Mouse (Mus musculus): ENCODE results near the gene Tmem59.

Tmem59 gene

DNA sequence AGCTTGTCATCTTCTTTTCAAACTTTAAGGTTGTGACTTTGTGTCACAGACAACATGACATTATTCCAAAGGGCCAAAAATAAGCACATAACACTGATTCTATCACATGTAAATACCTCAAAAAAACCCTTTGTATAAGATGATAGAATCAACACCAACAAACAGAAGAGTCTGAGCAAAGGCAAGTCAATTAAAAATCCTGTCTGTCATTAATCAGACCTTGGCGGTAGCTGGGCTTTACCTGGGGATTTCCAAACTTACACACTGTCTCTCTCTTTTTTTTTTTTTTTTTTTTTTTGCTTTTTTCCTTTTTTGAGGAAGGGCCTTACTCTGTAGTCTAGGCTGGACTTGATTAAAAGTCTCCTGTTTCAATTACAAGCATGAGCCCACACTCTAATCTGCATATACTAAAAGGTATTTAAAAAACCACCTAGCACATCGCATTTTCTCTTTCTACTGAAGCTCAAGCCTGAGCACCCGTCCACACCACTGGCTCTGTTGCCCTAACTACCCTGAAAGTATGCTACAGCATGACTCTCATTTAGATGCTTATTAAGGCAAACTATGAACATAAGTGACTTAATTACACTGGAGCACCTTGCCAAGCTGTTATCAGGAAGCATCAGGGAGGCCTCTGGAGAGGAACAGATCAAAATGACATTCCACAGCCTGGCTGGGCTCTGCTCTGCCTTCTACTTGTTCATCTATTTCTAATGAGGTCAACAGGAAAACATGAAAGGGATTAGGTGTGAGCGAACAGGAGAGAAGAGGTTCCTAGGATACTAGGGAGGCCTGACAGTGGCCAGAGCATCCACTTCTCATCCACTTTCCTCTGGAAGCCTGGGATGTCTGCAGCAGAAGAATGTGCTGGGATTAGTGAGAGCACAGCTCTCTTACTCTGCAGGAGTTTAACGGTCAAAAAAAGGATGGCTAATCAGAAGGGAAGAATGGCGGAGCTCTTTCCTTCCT, 65.5 kb downstream of the Tmem59 start:
- DNase-seq, result no peak

DNA sequence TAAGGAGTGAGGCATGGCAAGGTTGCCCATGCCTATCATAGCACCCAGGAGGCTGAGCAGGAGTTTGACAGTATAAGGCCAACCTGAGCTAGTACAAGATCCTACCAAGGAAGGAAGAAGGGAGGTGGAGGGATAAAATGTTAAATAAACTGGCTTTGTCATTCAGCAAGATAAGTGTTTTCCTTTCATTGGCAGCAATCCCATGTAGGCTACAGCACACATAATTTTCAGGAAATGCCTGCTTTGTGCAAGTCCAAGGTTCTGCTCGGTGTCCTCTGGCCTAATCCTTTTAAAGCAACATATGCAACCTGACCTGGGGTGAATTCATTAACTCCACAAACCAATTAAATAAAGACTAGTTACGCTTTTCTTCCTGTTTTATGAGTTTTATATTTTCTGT, 67.2 kb downstream of the Tmem59 start:
- no peak for DNase-seq

DNA sequence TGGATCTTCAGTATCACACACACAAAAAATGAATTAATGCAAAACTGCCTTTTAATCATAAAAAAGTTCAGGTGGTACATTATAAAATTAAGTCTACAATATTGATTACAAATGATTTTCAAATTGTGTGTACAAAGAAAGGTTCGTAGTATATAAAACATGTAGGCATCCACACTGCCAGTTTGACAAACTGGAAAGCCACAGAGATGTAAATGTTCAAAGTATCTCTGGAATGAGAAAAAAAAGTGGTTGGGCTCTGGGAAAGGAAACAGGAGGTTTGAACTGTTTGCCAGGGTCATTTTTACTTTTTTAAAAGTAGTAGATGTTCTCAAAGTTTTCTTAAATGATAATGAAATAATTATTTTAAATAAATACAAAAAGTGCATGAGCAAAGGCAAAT, 67.8 kb downstream of the Tmem59 start:
- DNase-seq, result no peak

DNA sequence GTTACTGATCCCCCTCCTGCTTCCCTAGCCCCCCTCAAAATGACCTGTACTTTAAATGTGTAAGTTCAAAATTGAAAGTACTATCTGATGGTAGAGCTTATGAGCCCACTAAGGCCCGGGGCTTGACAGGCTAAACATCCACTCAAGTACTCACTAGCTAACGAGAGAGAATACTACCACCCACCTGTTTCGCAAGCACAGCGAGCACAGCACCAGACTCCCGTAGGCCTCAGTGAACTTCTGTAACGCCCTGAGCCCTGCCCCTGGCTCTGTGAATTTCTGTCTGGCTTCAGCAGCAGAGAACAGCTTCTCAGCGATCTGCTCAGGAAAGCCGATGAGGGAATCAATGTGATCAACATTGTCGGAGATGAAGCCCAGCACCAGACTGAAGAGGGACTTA, 68.9 kb downstream of the Tmem59 start:
- no peak for DNase-seq

DNA sequence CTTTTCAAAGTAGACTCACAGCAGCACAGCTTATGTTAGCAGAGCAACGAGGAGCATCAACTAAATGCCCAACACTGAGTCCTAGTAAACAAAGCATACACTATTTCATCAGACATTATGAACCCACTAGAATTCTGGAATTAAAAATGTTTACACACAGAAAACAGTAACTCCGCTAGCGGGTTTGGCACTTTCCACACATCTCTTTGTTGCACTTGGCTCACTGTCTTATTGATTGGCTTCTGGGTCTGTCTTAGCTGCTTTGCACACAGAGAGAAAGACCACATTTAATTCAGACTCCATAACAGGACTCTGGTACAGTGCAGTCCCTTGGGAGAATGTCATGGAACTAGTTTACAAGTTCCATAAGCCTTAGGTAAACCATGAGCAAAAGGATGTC, 69.9 kb downstream of the Tmem59 start:
- no peak for DNase-seq

DNA sequence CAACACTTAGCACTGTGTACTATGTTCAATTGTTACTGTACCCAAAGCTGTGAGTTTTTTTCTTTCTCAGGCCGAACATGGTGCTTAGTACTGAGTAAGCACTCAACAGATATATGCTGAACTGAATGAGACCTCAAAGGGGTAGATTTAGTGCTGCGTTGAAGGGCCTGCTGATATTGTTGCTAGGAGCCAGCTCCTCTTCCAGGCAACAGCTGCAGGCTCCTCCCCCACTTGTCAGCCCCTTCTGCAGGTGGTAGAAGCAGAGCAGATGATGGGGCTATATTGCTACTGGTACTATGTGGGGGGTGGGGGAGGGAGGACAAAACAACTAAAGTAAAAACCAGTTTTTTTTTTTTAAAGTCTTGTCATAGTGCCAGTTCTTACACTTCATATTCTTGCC, 71.3 kb downstream of the Tmem59 start:
- DNase-seq, result no peak

DNA sequence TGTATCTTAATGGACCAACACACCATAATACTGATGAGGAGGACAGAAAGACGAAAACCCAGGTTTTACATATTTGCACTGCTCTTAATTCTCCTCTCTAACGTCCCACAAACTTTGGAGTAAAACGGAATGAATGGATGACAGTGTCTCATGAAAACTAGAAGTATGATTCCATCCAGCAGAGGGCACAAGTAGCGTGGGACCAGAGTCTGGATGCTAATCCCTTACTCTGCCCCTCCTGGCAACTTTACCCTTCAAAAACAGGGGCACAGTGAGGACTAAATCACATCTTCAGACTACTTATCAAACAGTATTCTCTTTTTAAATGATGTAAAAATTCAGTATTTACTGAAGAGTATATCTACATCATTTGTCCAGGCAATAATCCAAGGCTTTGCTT, 72.3 kb downstream of the Tmem59 start:
- peak; percentile 25 to 47 for DNase-seq
